Mouse (Mus musculus): ENCODE data around the gene Hap1. TPM values are rescaled to one million over a fixed set of nuclear protein-coding genes. Genes with fewer than 3 reads are reported as not detected.
A peak's percentile ranks its signal among the peaks of the same experiment; 100 is the strongest.

The Hap1 gene
- 55.1 and 81.9 TPM in 2 replicates for polyA plus RNA-seq (2014; fragmentation: Nextera tagmentation; extraction: Ambion mirVana)

- Histone ChIP-seq H3K27me3 (replicated peaks; ENCODE audit: control insufficient read depth, insufficient read depth, low read length) (no peaks in the 10 kb centered on the region), H3K4me3 (ENCODE audit: low read depth, low read length) (peak within 1 kb of the TSS; percentile 82), H3K27ac (ENCODE audit: low read depth, low read length) (peak within 1 kb of the TSS; percentile 61), H3K36me3 (ENCODE audit: control insufficient read depth, insufficient read depth, low read length) (peaks cover 14% of the 10 kb centered on the region), H3K9me3 (replicated peaks; ENCODE audit: control insufficient read depth, low read length) (no peaks in the 10 kb centered on the region), H3K4me1 (ENCODE audit: control insufficient read depth, insufficient read depth, low read length) (peaks cover 3% of the 10 kb centered on the region; the same call in 1 of the 2 replicates), H3K4me2 (ENCODE audit: low read length) (peak within 1 kb of the TSS; percentile 99), H3K9ac (ENCODE audit: low read length) (peak within 1 kb of the TSS; percentile 84)
- peak; percentile 73 for ATAC-seq
- peak; percentile 87 for DNase-seq (ENCODE audit: low spot score)
- 1% methylated on average over 49 of the region's 49 CpGs for WGBS
Measured at GRCm38 (mm10) chr11:100355972-100356818, at the start of gene Hap1. TSS of gene Hap1 (minus strand) at chr11:100356128.

GRCm38 (mm10) chr11:100404456-100405074 is 48.6 kb upstream of the Hap1 start:
- WGBS, result 87% methylated on average over 3 of the region's 3 CpGs
- no peak for ATAC-seq
- H3K27me3 ChIP-seq (replicated peaks; ENCODE audit: control insufficient read depth, insufficient read depth, low read length), result no peaks in the 10 kb centered on the region
- H3K9me3 ChIP-seq (replicated peaks; ENCODE audit: control insufficient read depth, low read length), result no peaks in the 10 kb centered on the region
- H3K4me2 ChIP-seq (ENCODE audit: low read length), result no peak overlapping the region
- no peak overlapping the region for H3K9ac ChIP-seq (ENCODE audit: low read length)
- peaks cover 6% of the 10 kb centered on the region; the same call in 1 of the 2 replicates for H3K36me3 ChIP-seq (ENCODE audit: control insufficient read depth, insufficient read depth, low read length)
- DNase-seq (ENCODE audit: low spot score), result no peak
- no peak overlapping the region for H3K4me3 ChIP-seq (ENCODE audit: low read depth, low read length)
- peaks cover 3% of the 10 kb centered on the region; the same call in 1 of the 2 replicates for H3K4me1 ChIP-seq (ENCODE audit: control insufficient read depth, insufficient read depth, low read length)
- no peak overlapping the region for H3K27ac ChIP-seq (ENCODE audit: low read depth, low read length)

- Histone ChIP-seq H3K4me1 (ENCODE audit: control insufficient read depth, insufficient read depth, low read length) (peaks cover 3% of the 10 kb centered on the region; the same call in 1 of the 2 replicates), H3K9ac (ENCODE audit: low read length) (no peak overlapping the region), H3K27ac (ENCODE audit: low read depth, low read length) (no peak overlapping the region), H3K36me3 (ENCODE audit: control insufficient read depth, insufficient read depth, low read length) (no peaks in the 10 kb centered on the region), H3K9me3 (replicated peaks; ENCODE audit: control insufficient read depth, low read length) (no peaks in the 10 kb centered on the region), H3K4me2 (ENCODE audit: low read length) (no peak overlapping the region), H3K4me3 (ENCODE audit: low read depth, low read length) (no peak overlapping the region), H3K27me3 (replicated peaks; ENCODE audit: control insufficient read depth, insufficient read depth, low read length) (no peaks in the 10 kb centered on the region)
- ATAC-seq (no peak), DNase-seq (ENCODE audit: low spot score) (no peak)
- WGBS, result 84% methylated on average over 10 of the region's 10 CpGs
Measured at GRCm38 (mm10) chr11:100403445-100404134, 47.7 kb upstream of the Hap1 start.

- 87% methylated on average over 2 of the region's 2 CpGs for WGBS
- no peak overlapping the region for H3K9ac ChIP-seq (ENCODE audit: low read length)
- no peaks in the 10 kb centered on the region for H3K27me3 ChIP-seq (replicated peaks; ENCODE audit: control insufficient read depth, insufficient read depth, low read length)
- ATAC-seq (no peak), DNase-seq (ENCODE audit: low spot score) (no peak)
- peaks cover 3% of the 10 kb centered on the region; the same call in 1 of the 2 replicates for H3K4me1 ChIP-seq (ENCODE audit: control insufficient read depth, insufficient read depth, low read length)
- no peak overlapping the region for H3K27ac ChIP-seq (ENCODE audit: low read depth, low read length)
- H3K4me3 ChIP-seq (ENCODE audit: low read depth, low read length), result no peak overlapping the region
- no peaks in the 10 kb centered on the region for H3K36me3 ChIP-seq (ENCODE audit: control insufficient read depth, insufficient read depth, low read length)
- H3K4me2 ChIP-seq (ENCODE audit: low read length), result no peak overlapping the region
- no peaks in the 10 kb centered on the region for H3K9me3 ChIP-seq (replicated peaks; ENCODE audit: control insufficient read depth, low read length)
Measured at GRCm38 (mm10) chr11:100402682-100403081, 46.8 kb upstream of the Hap1 start.

GRCm38 (mm10) chr11:100402240-100402639 is 46.3 kb upstream of the Hap1 start:
- no peak for DNase-seq (ENCODE audit: low spot score)
- ATAC-seq, result no peak
- Histone ChIP-seq H3K4me3 (ENCODE audit: low read depth, low read length) (no peak overlapping the region), H3K27ac (ENCODE audit: low read depth, low read length) (no peak overlapping the region), H3K4me2 (ENCODE audit: low read length) (no peak overlapping the region), H3K36me3 (ENCODE audit: control insufficient read depth, insufficient read depth, low read length) (no peaks in the 10 kb centered on the region), H3K9me3 (replicated peaks; ENCODE audit: control insufficient read depth, low read length) (no peaks in the 10 kb centered on the region), H3K27me3 (replicated peaks; ENCODE audit: control insufficient read depth, insufficient read depth, low read length) (no peaks in the 10 kb centered on the region), H3K9ac (ENCODE audit: low read length) (no peak overlapping the region), H3K4me1 (ENCODE audit: control insufficient read depth, insufficient read depth, low read length) (peaks cover 3% of the 10 kb centered on the region; the same call in 1 of the 2 replicates)
- 49% methylated on average over 6 of the region's 6 CpGs for WGBS

GRCm38 (mm10) chr11:100400842-100401241 is 44.9 kb upstream of the Hap1 start:
- Histone ChIP-seq H3K4me1 (ENCODE audit: control insufficient read depth, insufficient read depth, low read length) (peaks cover 10% of the 10 kb centered on the region; the same call in 1 of the 2 replicates), H3K9ac (ENCODE audit: low read length) (no peak overlapping the region), H3K27ac (ENCODE audit: low read depth, low read length) (no peak overlapping the region), H3K4me3 (ENCODE audit: low read depth, low read length) (no peak overlapping the region), H3K4me2 (ENCODE audit: low read length) (no peak overlapping the region), H3K9me3 (replicated peaks; ENCODE audit: control insufficient read depth, low read length) (no peaks in the 10 kb centered on the region), H3K27me3 (replicated peaks; ENCODE audit: control insufficient read depth, insufficient read depth, low read length) (peaks cover 10% of the 10 kb centered on the region; the same call in 1 of the 2 replicates), H3K36me3 (ENCODE audit: control insufficient read depth, insufficient read depth, low read length) (no peaks in the 10 kb centered on the region)
- WGBS, result 76% methylated on average over 6 of the region's 6 CpGs
- ATAC-seq (no peak), DNase-seq (ENCODE audit: low spot score) (no peak)

GRCm38 (mm10) chr11:100399727-100400538 is 44.0 kb upstream of the Hap1 start:
- no peak overlapping the region for H3K4me3 ChIP-seq (ENCODE audit: low read depth, low read length)
- ATAC-seq (no peak), DNase-seq (ENCODE audit: low spot score) (no peak)
- H3K27ac ChIP-seq (ENCODE audit: low read depth, low read length), result no peak overlapping the region
- 78% methylated on average over 12 of the region's 12 CpGs for WGBS
- peaks cover 14% of the 10 kb centered on the region; the same call in 1 of the 2 replicates for H3K27me3 ChIP-seq (replicated peaks; ENCODE audit: control insufficient read depth, insufficient read depth, low read length)
- H3K4me2 ChIP-seq (ENCODE audit: low read length), result no peak overlapping the region
- H3K36me3 ChIP-seq (ENCODE audit: control insufficient read depth, insufficient read depth, low read length), result no peaks in the 10 kb centered on the region
- H3K9me3 ChIP-seq (replicated peaks; ENCODE audit: control insufficient read depth, low read length), result no peaks in the 10 kb centered on the region
- no peak overlapping the region for H3K9ac ChIP-seq (ENCODE audit: low read length)
- H3K4me1 ChIP-seq (ENCODE audit: control insufficient read depth, insufficient read depth, low read length), result peaks cover 13% of the 10 kb centered on the region; the same call in 1 of the 2 replicates

- Histone ChIP-seq H3K4me3 (ENCODE audit: low read depth, low read length) (no peak overlapping the region), H3K4me2 (ENCODE audit: low read length) (no peak overlapping the region), H3K27me3 (replicated peaks; ENCODE audit: control insufficient read depth, insufficient read depth, low read length) (peaks cover 14% of the 10 kb centered on the region; the same call in 1 of the 2 replicates), H3K27ac (ENCODE audit: low read depth, low read length) (no peak overlapping the region), H3K4me1 (ENCODE audit: control insufficient read depth, insufficient read depth, low read length) (peaks cover 13% of the 10 kb centered on the region; the same call in 1 of the 2 replicates), H3K36me3 (ENCODE audit: control insufficient read depth, insufficient read depth, low read length) (no peaks in the 10 kb centered on the region), H3K9me3 (replicated peaks; ENCODE audit: control insufficient read depth, low read length) (no peaks in the 10 kb centered on the region), H3K9ac (ENCODE audit: low read length) (no peak overlapping the region)
- WGBS, result 81% methylated on average over 9 of the region's 9 CpGs
- ATAC-seq, result no peak
- no peak for DNase-seq (ENCODE audit: low spot score)
Measured at GRCm38 (mm10) chr11:100399320-100399719, 43.4 kb upstream of the Hap1 start.
